Mouse (Mus musculus): Measurements from ENCODE around the gene Ddx56.

- TF ChIP-seq CTCF (IDR thresholded peaks at IDR 0.05; ENCODE audit: insufficient read depth, low read depth, low read length): no peak
- no peak for TF ChIP-seq POLR2A (IDR thresholded peaks at IDR 0.05; ENCODE audit: insufficient read depth, low read depth, low read length)
Measured at GRCm38 (mm10) chr11:6276466-6276865, 8.9 kb upstream of the Ddx56 start.
